Mouse (Mus musculus) limb, embryonic 11.5 days (tissue): ENCODE data around the gene Rfc5. TPM values are rescaled to one million over a fixed set of nuclear protein-coding genes. Genes with fewer than 3 reads are reported as not detected.

ENCODE experiments used
- polyA plus RNA-seq: library from polyadenylated mRNA; unstranded; fragments of >200 nt; fragmentation: Nextera tagmentation; extraction: Ambion mirVana; gene quantifications from 2 replicates; pipeline ENCODE4 v1.2.1, GENCODE M21; 2014

Rfc5 gene
- polyA plus RNA-seq, 1 experiment from 2014 or later = 121 TPM

Other genes starting within 250 kb of the Rfc5 start
- gene Pebp1, start 101.4 kb downstream of the Rfc5 start, polyA plus RNA-seq = 838 and 884 TPM in 2 replicates
- gene Vsig10, start 70.0 kb downstream of the Rfc5 start, polyA plus RNA-seq = 2.1 and 2.7 TPM in 2 replicates
- 38.7 and 43.0 TPM in 2 replicates for gene Wsb2, start 31.7 kb downstream of the Rfc5 start, polyA plus RNA-seq
- gene Ksr2, start 25.0 kb upstream of the Rfc5 start, polyA plus RNA-seq = 0.06 and 0.11 TPM in 2 replicates